Mouse (Mus musculus) hindbrain, embryonic 11.5 days (tissue): ENCODE measurements at regions not wholly inside any gene's neighbourhood (a gene's known extent, or its start where the extent isn't known, plus 50 kb on each side); places are given as distances from the start of the nearest gene placed in this dataset.

ENCODE experiments used
- ATAC-seq: fragments of 200-750 bp; cut with Nextera tagmentation; 2 replicates; pipeline ENCODE4 v1.8.0; 2017; ENCODE audit warnings: mild to moderate bottlenecking, moderate TSS enrichment, moderate library complexity; ENCODE audit not compliant: low FRiP score
- DNase-seq: peaks from one replicate; pipeline ENCODE4 v3.0.0-alpha.2; 2015; ENCODE audit warnings: low spot score
- H3K27ac ChIP-seq: fragments of 300-500 bp; sonication (generic); 2 replicates; pipeline ENCODE4 v1.5.1; 2014; ENCODE audit warnings: mild to moderate bottlenecking, low read depth, low read length
- H3K27me3 ChIP-seq: fragments of 300-500 bp; sonication (generic); 2 replicates; pipeline ENCODE4 v1.6.1; 2014; ENCODE audit warnings: mild to moderate bottlenecking, low read length, moderate library complexity, mixed read lengths; ENCODE audit not compliant: control insufficient read depth, insufficient read depth
- H3K36me3 ChIP-seq: fragments of 300-500 bp; sonication (generic); 2 replicates; pipeline ENCODE4 v1.6.1; 2014; ENCODE audit warnings: mild to moderate bottlenecking, low read length, moderate library complexity, mixed read lengths; ENCODE audit not compliant: control insufficient read depth, insufficient read depth
- H3K4me1 ChIP-seq: fragments of 300-500 bp; sonication (generic); replicated peaks from 2 replicates; pipeline ENCODE4 v1.6.1; 2014; ENCODE audit warnings: low read length, mixed read lengths; ENCODE audit not compliant: control insufficient read depth, insufficient read depth
- H3K4me2 ChIP-seq: fragments of 300-500 bp; sonication (generic); replicated peaks from 2 replicates; pipeline ENCODE4 v1.6.1; 2014; ENCODE audit warnings: mild to moderate bottlenecking, low read depth, low read length
- H3K4me3 ChIP-seq: fragments of 300-500 bp; sonication (generic); 2 replicates; pipeline ENCODE4 v1.5.1; 2014; ENCODE audit warnings: low read depth, low read length
- H3K9ac ChIP-seq: fragments of 300-500 bp; sonication (generic); 2 replicates; pipeline ENCODE4 v1.6.1; 2014; ENCODE audit warnings: low read depth, low read length
- H3K9me3 ChIP-seq: fragments of 300-500 bp; sonication (generic); 2 replicates; pipeline ENCODE4 v1.6.1; 2016; ENCODE audit warnings: low read length; ENCODE audit not compliant: control insufficient read depth
- WGBS: fragments of 180-500 bp; shearing (Covaris S2); extraction: QIAGEN DNeasy Blood & Tissue Kit; methylation state at CpG from one replicate; pipeline ENCODE4 v1.1.7; 2014; 5-methylcytosine and 5-hydroxymethylcytosine counted together

GRCm38 (mm10) chr10:116697628-116698316 lies 116.5 kb upstream of the Cnot2 start:
- ATAC-seq = no peak
- DNase-seq = no peak
- H3K4me2 ChIP-seq = no peak overlapping the region
- no peaks in the 10 kb centered on the region for H3K9me3 ChIP-seq
- WGBS = 76% methylated on average over 14 of the region's 14 CpGs
- H3K4me3 ChIP-seq = no peak overlapping the region
- H3K36me3 ChIP-seq = no peaks in the 10 kb centered on the region
- no peaks in the 10 kb centered on the region for H3K4me1 ChIP-seq
- no peak overlapping the region for H3K27ac ChIP-seq
- no peaks in the 10 kb centered on the region for H3K27me3 ChIP-seq
- H3K9ac ChIP-seq = no peak overlapping the region

DNA sequence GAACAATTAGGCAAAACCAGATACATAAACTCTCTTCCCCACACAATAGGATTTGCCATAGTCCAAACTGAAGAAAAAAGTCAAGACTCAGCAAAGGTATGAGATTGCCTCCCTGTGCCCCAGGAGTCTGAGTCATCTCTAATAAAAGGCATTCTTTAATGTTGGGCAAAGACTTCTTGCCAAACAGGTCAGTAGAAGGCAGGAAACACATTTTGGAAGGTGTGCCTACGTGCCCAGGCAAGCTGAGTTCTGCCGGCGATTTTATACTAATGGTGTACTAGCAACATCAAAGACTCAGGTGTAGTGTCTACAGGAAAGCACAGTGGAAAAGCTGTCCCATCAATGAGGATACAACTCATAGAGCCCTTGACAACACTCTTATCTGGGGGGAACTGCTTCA lies 112.5 kb upstream of the Cnot2 start:
- 97% methylated on average over 3 of the region's 3 CpGs for WGBS
- ATAC-seq (no peak), DNase-seq (no peak)
- H3K4me3 ChIP-seq = no peak overlapping the region
- no peak overlapping the region for H3K9ac ChIP-seq
- no peaks in the 10 kb centered on the region for H3K4me1 ChIP-seq
- no peaks in the 10 kb centered on the region for H3K9me3 ChIP-seq
- no peaks in the 10 kb centered on the region for H3K36me3 ChIP-seq
- H3K27me3 ChIP-seq = no peaks in the 10 kb centered on the region
- no peak overlapping the region for H3K4me2 ChIP-seq
- H3K27ac ChIP-seq = no peak overlapping the region

DNA sequence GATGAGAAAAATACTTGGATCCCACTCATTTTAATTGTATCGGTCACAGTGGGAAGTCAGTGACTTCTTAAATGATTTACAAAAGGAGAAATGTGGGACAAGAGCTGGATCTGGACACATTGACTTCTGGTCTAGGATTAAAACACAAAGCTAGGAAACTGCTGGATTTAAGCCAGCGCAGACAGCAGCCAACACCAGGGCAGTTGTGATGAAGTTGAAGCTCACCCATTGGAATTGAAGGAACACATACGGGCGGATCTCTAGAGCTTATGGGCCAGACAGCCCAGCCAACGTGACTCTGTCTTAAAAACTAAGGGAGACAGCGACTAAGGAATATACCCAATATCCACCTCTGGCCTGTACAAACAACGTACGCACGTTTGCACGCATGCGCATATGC lies 105.4 kb upstream of the Cnot2 start:
- 92% methylated on average over 11 of the region's 11 CpGs for WGBS
- Histone ChIP-seq H3K9me3 (no peaks in the 10 kb centered on the region), H3K36me3 (no peaks in the 10 kb centered on the region), H3K4me1 (no peaks in the 10 kb centered on the region), H3K27me3 (no peaks in the 10 kb centered on the region), H3K27ac (no peak overlapping the region), H3K9ac (no peak overlapping the region), H3K4me3 (no peak overlapping the region), H3K4me2 (no peak overlapping the region)
- ATAC-seq (no peak), DNase-seq (no peak)

GRCm38 (mm10) chr10:116683374-116683773 lies 102.1 kb upstream of the Cnot2 start:
- H3K27me3 ChIP-seq = no peaks in the 10 kb centered on the region
- H3K27ac ChIP-seq = no peak overlapping the region
- H3K4me2 ChIP-seq = no peak overlapping the region
- no peak overlapping the region for H3K4me3 ChIP-seq
- H3K9ac ChIP-seq = no peak overlapping the region
- no peak for ATAC-seq
- WGBS = 74% methylated on average over 9 of the region's 9 CpGs
- H3K36me3 ChIP-seq = no peaks in the 10 kb centered on the region
- H3K9me3 ChIP-seq = no peaks in the 10 kb centered on the region; the same call in 1 of the 2 replicates
- no peaks in the 10 kb centered on the region for H3K4me1 ChIP-seq
- DNase-seq = no peak

DNA sequence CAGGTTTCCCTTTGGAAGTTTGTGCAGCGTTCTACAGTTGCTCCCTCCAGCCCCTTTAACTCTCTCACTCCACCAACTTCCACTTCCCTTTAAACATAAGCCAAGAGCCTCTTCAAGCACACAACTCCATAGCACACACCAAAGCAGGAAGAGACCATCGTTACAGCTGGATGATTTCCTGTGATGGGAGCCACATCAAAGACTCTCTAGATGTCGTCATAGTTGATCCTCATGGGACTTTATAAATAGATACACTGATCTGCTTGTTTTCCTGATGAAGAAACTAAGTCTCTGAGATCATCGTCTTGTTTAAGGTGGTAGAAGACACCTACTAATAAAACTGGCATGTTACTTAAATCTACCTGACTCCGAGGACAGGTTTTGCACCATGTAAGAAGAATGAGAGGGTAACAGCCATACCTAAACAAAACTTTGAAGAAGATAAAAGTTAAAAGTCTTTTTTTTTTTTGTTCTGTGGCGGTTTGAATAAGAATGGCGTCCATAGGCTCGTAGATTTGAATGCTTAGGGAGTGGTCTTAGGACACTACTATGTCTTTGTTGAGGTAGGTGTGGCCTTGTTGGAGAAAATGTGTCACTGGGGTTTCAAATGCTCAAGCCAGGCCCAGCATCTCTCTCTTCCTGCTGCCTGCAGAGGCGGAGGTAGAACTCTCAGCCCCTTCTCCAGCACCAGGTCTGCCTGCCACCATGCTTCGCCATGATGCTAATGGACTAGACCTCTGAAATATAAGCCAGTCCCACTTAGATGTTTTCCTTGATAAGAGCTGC lies 97.8 kb upstream of the Cnot2 start:
- no peaks in the 10 kb centered on the region for H3K4me1 ChIP-seq
- DNase-seq (no peak), ATAC-seq (no peak)
- H3K9me3 ChIP-seq = no peaks in the 10 kb centered on the region; the same call in 1 of the 2 replicates
- WGBS = 89% methylated on average over 10 of the region's 10 CpGs
- H3K36me3 ChIP-seq = no peaks in the 10 kb centered on the region
- H3K4me2 ChIP-seq = no peak overlapping the region
- H3K9ac ChIP-seq = no peak overlapping the region
- H3K27ac ChIP-seq = no peak overlapping the region
- no peaks in the 10 kb centered on the region for H3K27me3 ChIP-seq
- no peak overlapping the region for H3K4me3 ChIP-seq

DNA sequence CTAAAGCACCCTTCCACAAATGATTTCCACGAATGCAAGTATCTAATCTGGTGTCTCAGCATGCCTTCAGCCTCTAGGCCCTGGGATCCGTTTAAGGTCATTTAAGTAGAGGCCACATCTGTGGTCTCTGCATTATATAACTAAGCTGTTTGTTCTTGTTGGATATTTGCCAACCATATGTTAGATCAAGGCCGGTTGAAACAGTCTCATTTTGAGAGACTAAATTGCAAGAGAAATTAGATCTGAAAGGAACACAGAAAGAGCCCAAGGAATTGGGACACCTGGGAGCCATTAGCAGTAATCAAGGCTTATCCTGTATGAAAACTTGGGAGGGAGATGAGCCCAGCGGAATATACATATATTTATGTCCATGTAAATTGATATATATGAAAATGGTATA lies 96.6 kb upstream of the Cnot2 start:
- whole genome bisulfite sequencing = 69% methylated on average over 4 of the region's 4 CpGs
- no peak overlapping the region for H3K9ac ChIP-seq
- DNase-seq = no peak

GRCm38 (mm10) chr10:116675171-116675570 lies 93.9 kb upstream of the Cnot2 start:
- Histone ChIP-seq H3K9me3 (no peaks in the 10 kb centered on the region), H3K4me1 (no peaks in the 10 kb centered on the region), H3K27ac (no peak overlapping the region), H3K36me3 (no peaks in the 10 kb centered on the region), H3K27me3 (no peaks in the 10 kb centered on the region), H3K9ac (no peak overlapping the region), H3K4me3 (no peak overlapping the region), H3K4me2 (no peak overlapping the region)
- DNase-seq (no peak), ATAC-seq (no peak)
- 73% methylated on average over 7 of the region's 7 CpGs for WGBS

More for the DNA sequence above, 96.6 kb upstream of the Cnot2 start:
- no peaks in the 10 kb centered on the region for H3K27me3 ChIP-seq
- H3K4me1 ChIP-seq = no peaks in the 10 kb centered on the region
- H3K4me2 ChIP-seq = no peak overlapping the region
- ATAC-seq = no peak
- no peak overlapping the region for H3K4me3 ChIP-seq
- no peaks in the 10 kb centered on the region for H3K36me3 ChIP-seq
- no peak overlapping the region for H3K27ac ChIP-seq
- H3K9me3 ChIP-seq = no peaks in the 10 kb centered on the region; the same call in 1 of the 2 replicates

DNA sequence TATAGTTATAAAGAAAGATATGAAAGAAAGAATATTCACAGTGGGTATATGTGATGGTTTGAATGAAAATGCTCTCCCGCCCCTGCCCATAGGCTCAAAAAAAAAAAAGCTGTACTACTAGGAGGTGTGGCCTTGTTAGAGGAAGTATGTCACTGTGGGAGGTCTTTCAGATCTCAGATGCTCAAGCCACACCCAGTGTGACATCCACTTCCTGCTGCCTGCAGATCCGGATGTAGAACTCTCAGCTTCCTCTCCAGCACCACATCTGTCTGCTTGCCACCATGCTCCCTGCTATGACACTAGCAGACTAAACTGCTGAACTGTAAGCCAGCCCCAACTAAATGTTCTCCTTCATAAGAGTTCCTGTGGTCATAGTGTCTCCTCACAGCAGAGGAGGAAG lies 93.0 kb upstream of the Cnot2 start:
- Histone ChIP-seq H3K36me3 (no peaks in the 10 kb centered on the region), H3K4me2 (no peak overlapping the region), H3K9me3 (no peaks in the 10 kb centered on the region), H3K27me3 (no peaks in the 10 kb centered on the region), H3K4me1 (no peaks in the 10 kb centered on the region), H3K9ac (no peak overlapping the region), H3K4me3 (no peak overlapping the region), H3K27ac (no peak overlapping the region)
- DNase-seq (no peak), ATAC-seq (no peak)
- WGBS = 82% methylated on average over 2 of the region's 2 CpGs
